Mouse (Mus musculus): ENCODE data around the gene Hist1h3c. TPM values are rescaled to one million over a fixed set of nuclear protein-coding genes. Genes with fewer than 3 reads are reported as not detected.
"Not testable (repeated sequence)": the region's sequence is repeated elsewhere in the genome, so short reads cannot be mapped to it uniquely, and the experiment has no call there.

Gene Hist1h3c
- polyA plus RNA-seq, 1 experiment from 2014 or later = 10.6 TPM

- no peak overlapping the region for H3K27ac ChIP-seq (ENCODE audit: low read depth, low read length)
- ATAC-seq (replicated peaks; ENCODE audit: low FRiP score) (no peak), DNase-seq (ENCODE audit: low spot score) (no peak)
- no peak overlapping the region for H3K4me2 ChIP-seq (ENCODE audit: low read depth, low read length, severe bottlenecking)
- H3K4me3 ChIP-seq (ENCODE audit: low read depth, low read length) = no peak overlapping the region
- no peaks in the 10 kb centered on the region for H3K27me3 ChIP-seq (ENCODE audit: control insufficient read depth, insufficient read depth, low read length)
- H3K9ac ChIP-seq (ENCODE audit: low read length) = no peak overlapping the region
- no peaks in the 10 kb centered on the region for H3K4me1 ChIP-seq (replicated peaks; ENCODE audit: control insufficient read depth, insufficient read depth, low read length)
- no peaks in the 10 kb centered on the region for H3K9me3 ChIP-seq (ENCODE audit: control insufficient read depth, low read length)
- no peaks in the 10 kb centered on the region for H3K36me3 ChIP-seq (ENCODE audit: control insufficient read depth, insufficient read depth, low read length)
- WGBS = 83% methylated on average over 4 of the region's 4 CpGs
These were observed 21.2 kb downstream of the Hist1h3c start for GRCm38 (mm10) chr13:23724239-23724638.

DNA sequence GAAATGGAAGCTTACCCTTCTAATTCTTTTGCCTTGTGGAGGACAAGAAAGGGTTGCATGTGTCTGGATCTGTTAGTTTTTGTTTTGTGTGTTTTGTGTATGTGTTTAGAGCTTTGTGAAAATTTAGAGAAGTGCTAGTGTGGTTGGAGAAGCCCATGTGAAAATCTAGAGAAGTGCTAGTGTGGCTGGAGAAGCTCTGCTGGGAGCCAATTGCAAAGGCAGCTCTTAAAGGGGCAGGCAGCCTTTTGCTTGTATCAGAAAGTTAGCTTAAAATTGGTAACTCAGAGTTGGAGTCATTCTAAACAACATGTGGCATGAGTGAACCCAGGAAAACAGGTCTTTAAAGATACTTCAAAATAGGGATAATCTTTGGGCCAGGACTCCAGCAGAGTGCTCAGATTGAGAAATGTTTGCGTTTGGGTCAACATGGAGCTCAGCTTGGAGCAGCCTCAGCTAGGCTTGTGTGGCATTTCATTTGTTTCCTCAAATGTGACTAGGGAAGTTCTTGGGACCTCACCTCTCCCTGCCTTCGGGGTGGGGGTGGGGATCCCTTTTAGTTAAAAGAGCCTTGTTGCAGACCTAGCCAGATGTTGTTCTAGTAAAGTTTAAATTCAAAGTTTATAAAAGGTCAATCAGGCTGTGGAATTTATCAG is 27.7 kb downstream of the Hist1h3c start:
- DNase-seq (ENCODE audit: low spot score); H3K4me1 ChIP-seq (replicated peaks; ENCODE audit: control insufficient read depth, insufficient read depth, low read length); H3K27me3 ChIP-seq (ENCODE audit: control insufficient read depth, insufficient read depth, low read length); H3K9ac ChIP-seq (ENCODE audit: low read length); H3K4me3 ChIP-seq (ENCODE audit: low read depth, low read length); H3K36me3 ChIP-seq (ENCODE audit: control insufficient read depth, insufficient read depth, low read length); ATAC-seq (replicated peaks; ENCODE audit: low FRiP score); H3K9me3 ChIP-seq (ENCODE audit: control insufficient read depth, low read length); H3K4me2 ChIP-seq (ENCODE audit: low read depth, low read length, severe bottlenecking); H3K27ac ChIP-seq (ENCODE audit: low read depth, low read length): not testable (repeated sequence)
- WGBS = 14% methylated on average over 2 of the region's 2 CpGs

GRCm38 (mm10) chr13:23717176-23717575 is 28.2 kb downstream of the Hist1h3c start:
- no peak overlapping the region for H3K4me3 ChIP-seq (ENCODE audit: low read depth, low read length)
- 66% methylated on average over 11 of the region's 11 CpGs for WGBS
- no peaks in the 10 kb centered on the region for H3K36me3 ChIP-seq (ENCODE audit: control insufficient read depth, insufficient read depth, low read length)
- no peak for ATAC-seq (replicated peaks; ENCODE audit: low FRiP score)
- DNase-seq (ENCODE audit: low spot score) = no peak
- H3K9me3 ChIP-seq (ENCODE audit: control insufficient read depth, low read length) = no peaks in the 10 kb centered on the region
- no peak overlapping the region for H3K4me2 ChIP-seq (ENCODE audit: low read depth, low read length, severe bottlenecking)
- no peaks in the 10 kb centered on the region for H3K27me3 ChIP-seq (ENCODE audit: control insufficient read depth, insufficient read depth, low read length)
- no peak overlapping the region for H3K9ac ChIP-seq (ENCODE audit: low read length)
- no peaks in the 10 kb centered on the region for H3K4me1 ChIP-seq (replicated peaks; ENCODE audit: control insufficient read depth, insufficient read depth, low read length)
- H3K27ac ChIP-seq (ENCODE audit: low read depth, low read length) = no peak overlapping the region

DNA sequence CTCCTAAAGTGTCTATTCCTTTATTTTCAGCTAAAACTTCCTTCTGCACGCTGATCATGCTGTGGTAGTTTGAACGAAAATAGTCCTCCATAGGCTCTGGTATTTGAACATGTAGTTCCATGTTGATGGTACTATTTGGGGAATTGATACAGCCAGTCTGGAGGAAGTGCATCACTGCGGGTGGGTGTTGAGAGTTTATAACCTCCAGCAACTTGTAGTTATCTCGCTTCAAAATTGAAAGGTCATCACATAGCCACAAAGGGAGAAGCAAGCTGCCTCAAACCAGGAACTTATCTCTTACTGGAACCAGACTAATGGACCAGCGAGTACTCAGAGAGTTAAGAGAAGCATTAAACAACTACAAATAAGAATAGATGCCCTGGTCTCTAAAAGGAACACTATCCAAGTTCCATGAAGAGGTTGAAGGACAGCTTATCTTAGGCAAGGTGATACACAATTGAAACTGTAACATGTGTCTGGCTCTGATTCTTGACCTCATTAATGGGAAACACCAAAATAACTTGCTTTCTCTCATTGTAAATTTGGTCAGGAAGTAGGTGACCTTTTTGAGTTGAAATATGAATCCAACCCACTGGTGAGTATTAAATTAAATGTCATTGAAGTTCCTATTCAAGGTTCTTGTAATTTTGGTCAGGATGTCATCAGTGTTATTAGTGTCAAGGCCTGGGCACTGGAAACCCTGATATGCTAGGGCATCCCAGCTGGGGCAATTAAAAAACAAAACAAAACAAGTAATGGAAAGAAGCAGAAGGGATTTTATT is 28.9 kb downstream of the Hist1h3c start:
- H3K4me1 ChIP-seq (replicated peaks; ENCODE audit: control insufficient read depth, insufficient read depth, low read length) = no peaks in the 10 kb centered on the region
- ATAC-seq (replicated peaks; ENCODE audit: low FRiP score) = no peak
- 85% methylated on average over 5 of the region's 5 CpGs for WGBS

DNA sequence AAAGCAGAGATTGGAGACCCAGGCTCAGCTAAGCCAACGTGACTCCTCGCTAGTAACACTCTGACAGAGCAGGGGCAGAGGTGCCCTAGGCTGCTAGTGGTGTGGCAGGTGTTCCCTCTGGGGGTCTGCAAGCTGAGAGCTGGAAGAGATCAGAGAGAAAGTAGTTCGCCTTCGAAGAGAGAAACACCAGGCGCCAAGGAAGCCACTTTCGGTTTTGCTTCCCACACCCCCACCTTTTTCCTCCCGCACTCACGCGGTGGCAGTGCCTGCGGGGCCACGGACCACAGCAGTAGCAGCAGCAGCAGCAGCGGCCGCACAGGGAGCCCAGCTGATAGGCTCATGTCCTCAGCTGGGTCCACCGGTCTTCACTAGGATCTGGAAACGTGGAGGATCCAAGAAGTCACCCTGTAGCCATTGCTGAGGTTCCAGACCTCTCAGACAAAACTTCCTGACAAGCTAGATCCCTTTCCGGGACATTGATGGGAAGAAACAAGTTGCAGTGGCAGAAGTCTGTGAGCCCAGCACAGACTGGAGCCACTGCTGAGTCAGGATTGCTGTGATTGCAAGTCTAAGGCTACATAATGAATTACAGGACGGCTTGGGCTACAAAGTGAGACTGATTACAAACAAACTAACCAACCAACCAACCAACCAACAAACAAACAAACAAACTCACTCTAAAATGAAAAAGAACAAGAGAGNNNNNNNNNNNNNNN is 34.9 kb downstream of the Hist1h3c start, which contains the start of gene Hfe:
Gene Hfe, minus strand, starts transcription at position 481 of the 716 bp plus-strand sequence.
- H3K9me3 ChIP-seq (ENCODE audit: control insufficient read depth, low read length) = no peaks in the 10 kb centered on the region
- H3K27ac ChIP-seq (ENCODE audit: low read depth, low read length) = no peak within 1 kb of the TSS
- H3K36me3 ChIP-seq (ENCODE audit: control insufficient read depth, insufficient read depth, low read length) = no peaks in the 10 kb centered on the region
- 6% methylated on average over 17 of the region's 17 CpGs for WGBS
- H3K4me2 ChIP-seq (ENCODE audit: low read depth, low read length, severe bottlenecking) = peak within 1 kb of the TSS; percentile 48
- no peaks in the 10 kb centered on the region; the same call in 1 of the 2 replicates for H3K27me3 ChIP-seq (ENCODE audit: control insufficient read depth, insufficient read depth, low read length)
- peak within 1 kb of the TSS; percentile 20 for H3K4me3 ChIP-seq (ENCODE audit: low read depth, low read length)
- peaks cover 5% of the 10 kb centered on the region for H3K4me1 ChIP-seq (replicated peaks; ENCODE audit: control insufficient read depth, insufficient read depth, low read length)
- ATAC-seq (replicated peaks; ENCODE audit: low FRiP score) (peak; percentile 39; the same call in 1 of the 2 replicates), DNase-seq (ENCODE audit: low spot score) (peak; percentile 80)
- peak within 1 kb of the TSS; percentile 37 for H3K9ac ChIP-seq (ENCODE audit: low read length)

More for the DNA sequence above, 28.9 kb downstream of the Hist1h3c start:
- Histone ChIP-seq H3K27me3 (ENCODE audit: control insufficient read depth, insufficient read depth, low read length) (no peaks in the 10 kb centered on the region), H3K9me3 (ENCODE audit: control insufficient read depth, low read length) (no peaks in the 10 kb centered on the region), H3K27ac (ENCODE audit: low read depth, low read length) (no peak overlapping the region), H3K9ac (ENCODE audit: low read length) (no peak overlapping the region), H3K4me3 (ENCODE audit: low read depth, low read length) (no peak overlapping the region), H3K4me2 (ENCODE audit: low read depth, low read length, severe bottlenecking) (no peak overlapping the region), H3K36me3 (ENCODE audit: control insufficient read depth, insufficient read depth, low read length) (no peaks in the 10 kb centered on the region)
- DNase-seq (ENCODE audit: low spot score) = no peak

DNA sequence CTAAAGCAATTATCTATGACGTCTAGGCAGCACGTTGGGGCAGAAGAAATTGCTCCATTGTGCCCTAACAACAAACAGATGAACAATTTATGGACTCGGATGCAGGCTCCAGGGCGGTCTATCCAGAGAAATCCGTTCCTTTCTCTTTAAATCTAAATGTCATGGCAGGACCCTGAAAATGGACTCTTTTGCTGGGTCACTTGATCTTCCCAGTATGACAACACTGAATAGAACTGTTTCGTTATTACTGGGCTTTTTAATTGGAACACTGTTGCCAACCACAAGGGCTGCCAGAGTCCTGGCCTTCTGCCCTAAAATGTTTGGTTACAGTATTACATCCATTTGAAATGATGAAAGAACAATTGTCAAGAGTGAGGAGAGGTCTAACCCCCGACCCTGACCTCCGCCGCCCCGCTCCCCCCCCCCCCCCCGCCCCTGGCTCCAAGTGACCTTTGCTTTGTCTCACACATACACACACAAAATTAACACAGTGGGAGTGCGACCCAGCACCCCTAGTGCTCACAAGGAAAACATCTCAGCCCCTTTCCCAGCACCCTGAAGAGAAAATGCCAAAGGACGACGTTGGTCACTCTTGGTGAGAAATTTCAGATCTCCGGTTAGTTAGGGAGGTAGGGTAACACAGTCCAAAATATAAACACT is 35.6 kb downstream of the Hist1h3c start:
- Histone ChIP-seq H3K9ac (ENCODE audit: low read length) (peak overlapping the region; percentile 37), H3K27me3 (ENCODE audit: control insufficient read depth, insufficient read depth, low read length) (no peaks in the 10 kb centered on the region; the same call in 1 of the 2 replicates), H3K9me3 (ENCODE audit: control insufficient read depth, low read length) (no peaks in the 10 kb centered on the region), H3K4me2 (ENCODE audit: low read depth, low read length, severe bottlenecking) (peak overlapping the region; percentile 48), H3K4me1 (replicated peaks; ENCODE audit: control insufficient read depth, insufficient read depth, low read length) (peaks cover 5% of the 10 kb centered on the region), H3K27ac (ENCODE audit: low read depth, low read length) (no peak overlapping the region), H3K4me3 (ENCODE audit: low read depth, low read length) (peak overlapping the region; percentile 20; the same call in 1 of the 2 replicates), H3K36me3 (ENCODE audit: control insufficient read depth, insufficient read depth, low read length) (no peaks in the 10 kb centered on the region)
- DNase-seq (ENCODE audit: low spot score) = no peak
- WGBS = 21% methylated on average over 15 of the region's 15 CpGs
- ATAC-seq (replicated peaks; ENCODE audit: low FRiP score) = no peak

- H3K27me3 ChIP-seq (ENCODE audit: control insufficient read depth, insufficient read depth, low read length) = no peaks in the 10 kb centered on the region; the same call in 1 of the 2 replicates
- no peaks in the 10 kb centered on the region for H3K36me3 ChIP-seq (ENCODE audit: control insufficient read depth, insufficient read depth, low read length)
- no peak overlapping the region for H3K9ac ChIP-seq (ENCODE audit: low read length)
- no peak overlapping the region for H3K4me2 ChIP-seq (ENCODE audit: low read depth, low read length, severe bottlenecking)
- H3K27ac ChIP-seq (ENCODE audit: low read depth, low read length) = no peak overlapping the region
- no peak overlapping the region for H3K4me3 ChIP-seq (ENCODE audit: low read depth, low read length)
- H3K4me1 ChIP-seq (replicated peaks; ENCODE audit: control insufficient read depth, insufficient read depth, low read length) = peaks cover 5% of the 10 kb centered on the region
- no peaks in the 10 kb centered on the region for H3K9me3 ChIP-seq (ENCODE audit: control insufficient read depth, low read length)
- 85% methylated on average over 4 of the region's 4 CpGs for WGBS
- DNase-seq (ENCODE audit: low spot score) (no peak), ATAC-seq (replicated peaks; ENCODE audit: low FRiP score) (no peak)
These were observed 36.7 kb downstream of the Hist1h3c start for GRCm38 (mm10) chr13:23708654-23709053.

- no peak overlapping the region for H3K4me2 ChIP-seq (ENCODE audit: low read depth, low read length, severe bottlenecking)
- H3K27ac ChIP-seq (ENCODE audit: low read depth, low read length) = no peak overlapping the region
- no peak overlapping the region for H3K4me3 ChIP-seq (ENCODE audit: low read depth, low read length)
- no peak overlapping the region for H3K9ac ChIP-seq (ENCODE audit: low read length)
- no peaks in the 10 kb centered on the region; the same call in 1 of the 2 replicates for H3K27me3 ChIP-seq (ENCODE audit: control insufficient read depth, insufficient read depth, low read length)
- peaks cover 5% of the 10 kb centered on the region for H3K4me1 ChIP-seq (replicated peaks; ENCODE audit: control insufficient read depth, insufficient read depth, low read length)
- no peaks in the 10 kb centered on the region for H3K9me3 ChIP-seq (ENCODE audit: control insufficient read depth, low read length)
- ATAC-seq (replicated peaks; ENCODE audit: low FRiP score) (no peak), DNase-seq (ENCODE audit: low spot score) (no peak)
- WGBS = 90% methylated on average over 4 of the region's 4 CpGs
- no peaks in the 10 kb centered on the region for H3K36me3 ChIP-seq (ENCODE audit: control insufficient read depth, insufficient read depth, low read length)
These were observed 37.4 kb downstream of the Hist1h3c start for GRCm38 (mm10) chr13:23708041-23708440.
